Mouse (Mus musculus): ENCODE measurements around the gene Aplp2. TPM values are rescaled to one million over a fixed set of nuclear protein-coding genes. Genes with fewer than 3 reads are reported as not detected.

Gene Aplp2
- 100 to 1,000 TPM; 137 to 148 TPM for total RNA-seq (2021)
- long read RNA-seq, experiment 1, transcript Aplp2-202 (17 exons, 3,504 nt), result minor isoform, 6 of 233 reads
- long read RNA-seq, experiment 1, transcript Aplp2-201 (17 exons, 3,634 nt), result major isoform, 138 of 233 reads
- long read RNA-seq, experiment 1, transcript Aplp2-209 (16 exons, 3,462 nt), result minor isoform, 43 of 233 reads
- long read RNA-seq, experiment 1, partial matches to known transcripts, result 15 of 233 reads
- long read RNA-seq, experiment 1, other reads (novel, unspliced or antisense), result 28 of 233 reads
- long read RNA-seq, experiment 2, transcript Aplp2-201 (17 exons, 3,634 nt), result major isoform, 142 of 227 reads
- long read RNA-seq, experiment 2, transcript Aplp2-202 (17 exons, 3,504 nt), result minor isoform, 9 of 227 reads
- long read RNA-seq, experiment 2, transcript Aplp2-209 (16 exons, 3,462 nt), result minor isoform, 33 of 227 reads
- long read RNA-seq, experiment 2, partial matches to known transcripts, result 9 of 227 reads
- long read RNA-seq, experiment 2, other reads (novel, unspliced or antisense), result 30 of 227 reads

- peak; percentile 96 for DNase-seq
Measured at GRCm38 (mm10) chr9:31211690-31212499, at the start of gene Aplp2. Aplp2 (minus strand) TSS chr9:31211815.

GRCm38 (mm10) chr9:31260219-31260618, 48.6 kb upstream of the Aplp2 start:
- no peak for DNase-seq

GRCm38 (mm10) chr9:31258237-31258636, 46.6 kb upstream of the Aplp2 start:
- no peak for DNase-seq

- DNase-seq, result no peak
Measured at GRCm38 (mm10) chr9:31255953-31256352, 44.3 kb upstream of the Aplp2 start.

- no peak for DNase-seq
Measured at GRCm38 (mm10) chr9:31254697-31255004, 43.0 kb upstream of the Aplp2 start.

GRCm38 (mm10) chr9:31253866-31254696, 42.5 kb upstream of the Aplp2 start:
- DNase-seq, result no peak

GRCm38 (mm10) chr9:31253311-31253734, 41.7 kb upstream of the Aplp2 start:
- peak; percentile 14 for DNase-seq

- no peak for DNase-seq
Measured at GRCm38 (mm10) chr9:31252182-31252799, 40.7 kb upstream of the Aplp2 start.

GRCm38 (mm10) chr9:31247447-31248220, 36.0 kb upstream of the Aplp2 start:
- no peak for DNase-seq

- DNase-seq, result no peak
Measured at GRCm38 (mm10) chr9:31246421-31246820, 34.8 kb upstream of the Aplp2 start.

- no peak for DNase-seq
Measured at GRCm38 (mm10) chr9:31245006-31245405, 33.4 kb upstream of the Aplp2 start.

- DNase-seq, result no peak
Measured at GRCm38 (mm10) chr9:31243939-31244333, 32.3 kb upstream of the Aplp2 start.

- no peak for DNase-seq
Measured at GRCm38 (mm10) chr9:31243306-31243938, 31.8 kb upstream of the Aplp2 start.

GRCm38 (mm10) chr9:31241208-31241699, 29.6 kb upstream of the Aplp2 start:
- no peak for DNase-seq

GRCm38 (mm10) chr9:31240522-31241207, 29.1 kb upstream of the Aplp2 start:
- no peak for DNase-seq

- DNase-seq, result no peak
Measured at GRCm38 (mm10) chr9:31239551-31239950, 27.9 kb upstream of the Aplp2 start.

- no peak for DNase-seq
Measured at GRCm38 (mm10) chr9:31238526-31238925, 26.9 kb upstream of the Aplp2 start.

- DNase-seq, result no peak
Measured at GRCm38 (mm10) chr9:31236079-31236478, 24.5 kb upstream of the Aplp2 start.

- DNase-seq, result no peak
Measured at GRCm38 (mm10) chr9:31235489-31235888, 23.9 kb upstream of the Aplp2 start.

GRCm38 (mm10) chr9:31235030-31235429, 23.4 kb upstream of the Aplp2 start:
- DNase-seq, result no peak

Data from gastrocnemius, postnatal 10 days (tissue).